Mouse (Mus musculus) monocyte, adult 2 months (primary cell): Measurements from ENCODE around the gene Slc37a1.
"Not testable (repeated sequence)": the region's sequence is repeated elsewhere in the genome, so short reads cannot be mapped to it uniquely, and the experiment has no call there.

Experiments used
- DNase-seq, 2 experiments: peaks; one replicate each; pipeline ENCODE4 v3.0.0; 2022; ENCODE audit warnings: low spot score in 2 of 2, low read depth in 1 of 2

The Slc37a1 gene

GRCm38 (mm10) chr17:31344172-31344801, 57.7 kb downstream of the Slc37a1 start:
- peak; percentile 9 to 54 for DNase-seq

DNA sequence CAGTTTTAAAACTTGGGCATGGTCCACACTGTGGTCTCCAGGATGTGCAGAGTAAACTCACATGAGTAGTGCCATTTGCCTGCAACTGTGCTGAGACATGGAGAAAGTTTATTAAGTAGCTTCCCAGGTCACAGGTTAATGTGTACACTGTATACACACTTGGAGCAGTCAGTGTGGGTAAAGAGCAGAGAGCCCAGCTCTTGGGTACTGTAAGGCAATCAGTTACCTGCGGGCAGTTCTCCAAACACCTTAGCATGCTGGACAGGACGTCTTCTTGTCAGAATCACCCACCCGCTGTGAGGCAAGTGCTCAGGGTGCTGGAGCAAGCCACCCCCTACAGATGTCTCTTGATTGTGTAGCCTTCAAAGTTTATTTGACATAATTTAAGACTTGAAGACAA, 58.2 kb downstream of the Slc37a1 start:
- no peak for DNase-seq

DNA sequence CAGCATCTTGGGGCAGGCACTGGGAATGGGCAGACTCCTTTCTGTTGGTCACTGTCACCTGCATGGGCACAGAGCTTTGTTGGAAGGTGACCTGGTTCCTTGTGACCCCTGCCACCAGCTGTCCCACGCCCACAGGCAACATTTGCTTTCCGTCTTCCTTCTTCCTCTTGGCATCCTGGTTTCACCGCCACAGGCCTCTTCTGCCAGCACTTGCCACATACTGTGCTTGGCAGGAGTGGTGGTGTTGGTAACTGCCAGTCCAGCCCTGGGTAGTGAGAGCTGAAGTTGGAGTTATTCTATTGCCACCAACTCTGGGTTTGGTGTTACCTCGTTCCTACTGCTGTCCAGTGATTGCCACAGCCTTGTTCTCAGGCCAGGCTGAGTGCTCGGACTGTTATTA, 61.5 kb downstream of the Slc37a1 start:
- no peak for DNase-seq

- no peak for DNase-seq
These were observed 62.8 kb downstream of the Slc37a1 start for GRCm38 (mm10) chr17:31349388-31349787.

DNA sequence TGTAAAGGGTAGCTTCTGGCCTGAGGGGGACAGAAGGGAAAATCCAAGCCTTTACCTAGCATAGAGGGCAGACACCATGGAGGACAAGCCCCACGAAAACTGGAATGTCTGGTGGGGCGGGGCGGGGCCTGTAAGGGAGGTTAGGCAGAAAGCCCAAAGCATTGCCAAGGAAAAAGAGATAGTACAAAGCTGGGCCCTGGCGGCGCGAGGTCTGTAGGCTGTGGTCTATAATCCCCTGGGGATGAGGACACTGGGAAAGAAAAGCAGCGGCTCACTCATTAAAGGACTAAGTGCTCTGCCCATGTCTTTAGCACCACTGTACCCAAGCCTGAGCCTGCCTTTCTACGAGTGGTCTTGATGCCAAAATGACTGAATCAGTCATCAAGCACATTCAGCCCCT, 65.4 kb downstream of the Slc37a1 start:
- no peak for DNase-seq

GRCm38 (mm10) chr17:31353255-31353654, 66.7 kb downstream of the Slc37a1 start:
- no peak for DNase-seq

- DNase-seq: not testable (repeated sequence)
These were observed 68.1 kb downstream of the Slc37a1 start for GRCm38 (mm10) chr17:31354684-31355083.

DNA sequence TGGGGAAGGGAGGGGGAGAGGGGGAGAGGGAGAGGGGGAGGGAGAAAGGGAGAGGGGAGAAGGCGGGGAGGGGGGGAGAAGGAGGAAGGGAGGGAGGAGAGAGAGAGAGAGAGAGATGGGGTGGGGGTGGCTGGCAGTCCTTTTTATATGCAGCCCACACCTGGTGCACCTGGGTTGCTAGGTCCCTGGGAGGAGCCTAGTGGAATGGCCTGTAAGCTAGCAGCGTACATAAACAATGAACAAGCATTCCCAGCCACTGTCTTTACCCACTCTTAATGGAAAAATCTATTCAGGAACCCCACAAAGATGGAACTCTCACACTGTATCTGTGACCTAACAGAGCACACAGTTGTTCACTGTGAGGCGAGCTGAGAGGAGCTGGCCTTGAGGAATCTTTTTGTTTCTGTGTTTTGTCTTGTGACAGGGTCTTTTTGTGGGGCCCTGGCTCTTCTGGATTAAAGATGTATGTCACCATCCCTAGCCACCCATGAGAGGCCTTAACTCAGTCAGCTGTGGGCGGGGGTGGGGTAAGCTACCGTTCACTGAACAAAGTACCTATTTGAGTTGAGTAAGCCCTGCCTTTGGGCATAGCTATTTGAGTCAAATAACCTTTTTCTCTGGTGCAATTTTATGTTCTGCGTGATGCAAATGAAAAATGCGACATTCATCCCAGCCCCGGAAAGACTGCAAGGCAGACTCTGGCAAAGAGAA, 69.4 kb downstream of the Slc37a1 start:
- no peak for DNase-seq

GRCm38 (mm10) chr17:31360582-31360981, 74.0 kb downstream of the Slc37a1 start:
- DNase-seq: no peak

DNA sequence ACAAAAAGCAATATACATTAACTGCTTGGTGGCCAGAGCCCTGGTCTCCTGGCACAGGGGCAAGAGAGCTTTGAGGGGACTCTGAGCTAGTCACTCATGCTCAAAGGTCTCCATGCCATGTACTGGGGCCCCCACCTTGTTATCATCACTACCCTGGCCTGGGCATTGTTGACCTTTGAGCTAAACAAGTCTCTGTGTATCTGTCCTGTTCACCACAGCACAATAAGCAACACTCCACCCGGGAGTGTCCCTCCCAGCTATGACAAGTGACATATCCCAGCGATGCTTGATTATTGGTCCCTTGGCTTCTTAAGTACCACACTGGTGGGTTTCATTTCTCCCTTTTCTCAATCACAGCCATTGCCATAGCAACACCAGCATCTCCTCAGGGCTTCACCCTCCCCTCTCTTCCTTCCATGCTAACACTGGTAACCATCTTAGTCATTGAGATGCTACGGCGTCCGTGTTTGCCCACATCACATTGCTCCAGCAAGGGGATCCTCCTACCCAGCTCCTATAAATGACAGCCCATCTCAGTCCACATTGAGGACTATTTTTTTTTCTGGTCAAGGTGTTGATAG, 79.1 kb downstream of the Slc37a1 start:
- DNase-seq: no peak

DNA sequence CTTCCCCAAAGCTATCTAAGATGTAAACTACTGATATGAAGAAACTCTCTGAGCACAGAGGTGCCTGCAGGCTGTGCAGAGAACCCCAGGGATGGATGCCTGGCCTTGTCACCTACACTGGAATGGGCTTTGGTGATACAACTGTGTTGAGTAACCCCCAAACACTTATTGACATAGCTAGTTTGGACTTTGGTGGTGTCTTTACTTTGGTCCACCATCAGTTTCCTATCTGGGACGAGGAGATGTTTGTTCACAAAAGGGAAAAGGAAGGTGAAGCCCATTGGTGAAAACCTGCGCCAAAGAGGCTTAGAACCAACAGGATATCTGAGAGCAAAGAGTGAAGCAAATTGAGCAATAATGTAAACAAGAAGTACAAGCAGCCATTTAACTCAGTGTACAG, 83.6 kb downstream of the Slc37a1 start:
- DNase-seq: no peak

GRCm38 (mm10) chr17:31370931-31371330, 84.3 kb downstream of the Slc37a1 start:
- no peak for DNase-seq

DNA sequence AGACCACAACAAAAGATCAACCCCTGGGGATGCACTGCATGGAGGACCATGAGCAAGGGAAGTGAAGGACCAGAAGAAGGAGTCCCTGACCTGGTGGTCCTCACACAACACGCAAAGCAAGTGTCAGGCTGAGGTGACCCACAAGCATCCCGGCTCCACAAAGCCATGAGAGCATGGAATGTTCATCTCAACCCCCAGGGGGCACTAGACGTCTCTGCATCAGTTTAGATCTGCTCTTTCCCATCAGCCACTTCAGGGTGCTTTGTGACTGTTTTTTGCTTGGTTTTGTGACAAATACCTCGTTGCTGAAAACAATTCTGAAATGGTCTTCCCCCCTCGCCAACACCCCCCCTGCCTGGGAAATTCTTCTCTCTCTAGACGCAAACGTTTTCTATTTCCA, 91.4 kb downstream of the Slc37a1 start:
- peak in 1 of 2 experiments; percentile 11 for DNase-seq

DNA sequence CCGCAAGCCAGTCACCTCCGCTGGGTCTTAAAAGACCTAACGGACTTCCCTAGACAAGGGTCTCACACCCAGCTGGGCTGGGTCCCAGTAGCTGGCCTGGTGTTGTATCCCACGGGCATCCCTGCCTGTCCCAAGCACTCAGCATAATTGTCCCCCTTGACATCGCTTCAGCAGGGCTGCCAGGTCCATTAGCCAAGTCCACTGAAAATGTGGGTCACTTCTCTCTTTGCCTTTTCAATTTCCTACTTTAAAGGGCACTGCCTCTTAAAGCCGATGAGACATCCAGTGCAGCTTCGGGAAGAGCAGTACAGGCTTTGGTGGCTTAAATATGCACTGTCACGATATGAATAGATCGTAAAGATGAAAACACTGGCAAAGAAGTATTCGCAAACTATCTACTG, 91.8 kb downstream of the Slc37a1 start:
- DNase-seq: no peak

DNA sequence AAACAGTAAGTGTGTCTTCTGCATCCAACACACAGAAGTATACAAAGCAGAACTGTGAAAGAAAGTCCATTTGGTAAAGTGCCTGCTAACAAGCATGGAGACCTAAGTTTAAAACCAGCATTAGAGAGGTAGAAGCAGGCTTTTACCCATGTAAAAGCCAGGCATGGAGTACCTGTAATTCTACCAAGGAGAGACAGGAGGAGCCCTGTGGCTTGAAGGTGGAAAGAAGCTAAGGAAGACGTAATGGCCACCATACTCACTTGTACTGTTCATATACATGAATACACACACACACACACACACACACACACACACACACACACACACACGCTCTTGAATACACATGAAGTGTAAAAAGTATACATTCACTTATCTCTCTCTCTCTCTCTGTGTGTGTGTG, 92.5 kb downstream of the Slc37a1 start:
- no peak for DNase-seq

DNA sequence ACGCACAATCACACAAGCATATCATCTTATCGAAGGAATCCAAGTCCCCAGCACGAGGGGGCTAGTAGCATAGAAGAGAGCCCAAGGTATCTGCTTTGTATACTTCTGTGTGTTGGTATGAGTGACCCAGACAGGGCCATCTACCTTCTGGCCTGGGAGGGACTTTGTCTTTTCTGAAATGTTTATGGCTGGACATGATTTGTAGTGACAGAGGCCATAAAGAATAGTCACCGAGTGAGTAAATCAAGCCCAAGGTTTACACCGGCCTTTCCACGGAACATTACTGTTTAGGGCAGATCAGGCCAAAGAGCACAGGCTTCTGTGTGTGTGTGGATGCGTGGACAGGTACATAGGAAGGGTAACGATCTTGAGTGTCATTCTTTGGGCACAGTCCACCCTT, 93.3 kb downstream of the Slc37a1 start:
- no peak for DNase-seq

DNA sequence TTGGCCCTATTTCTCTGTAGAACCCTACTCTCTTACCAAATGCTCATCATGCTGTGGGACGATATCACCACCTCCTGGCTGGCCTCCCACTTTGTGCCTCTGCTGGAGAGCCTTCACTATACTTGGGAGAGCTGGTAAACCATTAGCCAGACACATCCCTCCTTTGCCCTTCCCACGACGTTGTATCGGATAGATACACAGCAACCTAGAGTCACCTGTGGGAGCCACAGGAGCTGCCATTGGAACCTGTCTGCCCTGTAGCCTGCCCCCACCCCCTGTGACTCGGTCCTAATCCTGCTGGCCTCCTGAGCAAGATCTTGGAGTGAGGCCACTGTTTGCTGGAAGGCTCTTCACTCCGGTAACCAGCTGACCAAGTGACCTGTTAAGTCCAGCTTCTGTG, 96.7 kb downstream of the Slc37a1 start:
- DNase-seq: no peak

- DNase-seq: no peak
These were observed 98.5 kb downstream of the Slc37a1 start for GRCm38 (mm10) chr17:31384968-31385627.

- DNase-seq: no peak
These were observed 99.4 kb downstream of the Slc37a1 start, which contains the start of gene Pde9a for GRCm38 (mm10) chr17:31385671-31386665. Gene Pde9a, plus strand, starts transcription at chr17:31386210.

DNA sequence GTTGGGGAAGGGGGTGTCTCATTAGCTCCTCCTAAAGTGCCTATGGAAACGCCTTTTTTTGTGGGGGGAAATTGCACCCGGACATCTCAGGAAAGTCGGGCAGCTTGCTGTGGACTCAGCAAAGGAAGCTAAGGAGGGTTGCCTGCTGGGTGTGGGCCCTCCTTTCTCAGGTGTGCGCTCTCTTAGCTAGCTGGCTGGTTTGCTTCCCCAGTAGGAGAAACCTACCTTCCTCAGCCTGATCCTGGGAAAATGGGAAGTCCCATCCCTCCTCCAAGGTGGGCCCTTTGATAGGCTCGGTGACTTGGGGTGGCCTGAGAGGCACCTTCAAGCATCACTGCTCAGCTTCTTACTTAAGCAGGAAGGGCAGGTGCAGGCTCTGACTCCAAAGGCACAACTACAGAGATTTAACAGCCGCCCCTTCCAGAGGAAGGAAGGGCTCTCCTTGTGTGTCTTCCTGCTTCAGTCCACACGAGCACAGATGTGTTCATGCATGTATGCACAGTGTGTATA, 100.2 kb downstream of the Slc37a1 start:
- DNase-seq: no peak
